Mouse (Mus musculus) forebrain, postnatal 0 days (tissue): ENCODE measurements around the gene Armc9. TPM values are rescaled to one million over a fixed set of nuclear protein-coding genes. Genes with fewer than 3 reads are reported as not detected.

Source experiments
- ATAC-seq: fragments of 200-750 bp; cut with Nextera tagmentation; 2 replicates; pipeline ENCODE4 v1.8.0; 2017; ENCODE audit warnings: mild to moderate bottlenecking, moderate library complexity
- DNase-seq: peaks from one replicate; pipeline ENCODE4 v3.0.0-alpha.2; 2015
- H3K27ac ChIP-seq: fragments of 300-500 bp; sonication (generic); 2 replicates; pipeline ENCODE4 v1.5.1; 2014; ENCODE audit warnings: low read depth, mild to moderate bottlenecking, antibody characterized with exemption, low read length, moderate library complexity, mixed read lengths
- H3K27me3 ChIP-seq: fragments of 300-500 bp; sonication (generic); 2 replicates; pipeline ENCODE4 v1.6.1; 2014; ENCODE audit warnings: mild to moderate bottlenecking, low read length, mixed read lengths; ENCODE audit not compliant: insufficient read depth
- H3K36me3 ChIP-seq: fragments of 300-500 bp; sonication (generic); 2 replicates; pipeline ENCODE4 v1.6.1; 2014; ENCODE audit warnings: mild to moderate bottlenecking, moderate library complexity; ENCODE audit not compliant: insufficient read depth
- H3K4me1 ChIP-seq: fragments of 300-500 bp; sonication (generic); 2 replicates; pipeline ENCODE4 v1.6.1; 2014; ENCODE audit warnings: antibody characterized with exemption; ENCODE audit not compliant: insufficient read depth
- H3K4me2 ChIP-seq: fragments of 300-500 bp; sonication (generic); 2 replicates; pipeline ENCODE4 v1.6.1; 2014; ENCODE audit warnings: low read depth, mild to moderate bottlenecking, moderate library complexity
- H3K4me3 ChIP-seq: fragments of 300-500 bp; sonication (generic); 2 replicates; pipeline ENCODE4 v1.5.1; 2014; ENCODE audit warnings: low read depth, low read length, mixed read lengths
- H3K9ac ChIP-seq: fragments of 300-500 bp; sonication (generic); 2 replicates; pipeline ENCODE4 v1.6.1; 2014; ENCODE audit warnings: mild to moderate bottlenecking
- H3K9me3 ChIP-seq: fragments of 300-500 bp; sonication (generic); 2 replicates; pipeline ENCODE4 v1.6.1; 2016; ENCODE audit warnings: low read length
- CTCF ChIP-seq: sonication (generic); IDR thresholded peaks from 2 replicates; pipeline ENCODE4 v1.5.1; 2016; ENCODE audit warnings: antibody characterized with exemption, control low read depth, low read depth
- WGBS: fragments of 180-500 bp; shearing (Covaris S2); extraction: QIAGEN DNeasy Blood & Tissue Kit; methylation state at CpG from one replicate; pipeline ENCODE4 v1.1.7; 2014; 5-methylcytosine and 5-hydroxymethylcytosine counted together
- polyA plus RNA-seq: library from polyadenylated mRNA; unstranded; fragments of >200 nt; fragmentation: Nextera tagmentation; extraction: Ambion mirVana; gene quantifications from 2 replicates; pipeline ENCODE4 v1.2.1, GENCODE M21; 2015
- total RNA-seq: library from RNA; depleted of rRNA; stranded (reverse); fragments of >200 nt; gene quantifications from 2 replicates; pipeline ENCODE4 v1.2.3, GENCODE M21; 2014

Armc9 gene
- total and polyA plus RNA-seq, 2 experiments from 2014 or later: 29.1 to 35.2 TPM

- no peaks in the 10 kb centered on the region for H3K4me1 ChIP-seq
- DNase-seq: no peak
- no peak overlapping the region for H3K27ac ChIP-seq
- H3K9me3 ChIP-seq: no peaks in the 10 kb centered on the region
- H3K4me2 ChIP-seq: no peak overlapping the region
- peaks cover 58% of the 10 kb centered on the region for H3K36me3 ChIP-seq
- H3K9ac ChIP-seq: no peak overlapping the region
- no peaks in the 10 kb centered on the region for H3K27me3 ChIP-seq
- no peak for TF ChIP-seq CTCF
- no peak for ATAC-seq
- 95% methylated on average over 1 of the region's 1 CpGs for WGBS
- no peak overlapping the region for H3K4me3 ChIP-seq
Measured at GRCm38 (mm10) chr1:86215297-86215696, 60.7 kb downstream of the Armc9 start.

GRCm38 (mm10) chr1:86216412-86216811 is 61.8 kb downstream of the Armc9 start:
- ATAC-seq (no peak), DNase-seq (no peak)
- no peaks in the 10 kb centered on the region for H3K9me3 ChIP-seq
- no peaks in the 10 kb centered on the region for H3K4me1 ChIP-seq
- peaks cover 48% of the 10 kb centered on the region for H3K36me3 ChIP-seq
- 93% methylated on average over 5 of the region's 5 CpGs for WGBS
- H3K4me2 ChIP-seq: no peak overlapping the region
- no peak overlapping the region for H3K27ac ChIP-seq
- no peak for TF ChIP-seq CTCF
- H3K4me3 ChIP-seq: no peak overlapping the region
- H3K27me3 ChIP-seq: no peaks in the 10 kb centered on the region
- no peak overlapping the region for H3K9ac ChIP-seq

GRCm38 (mm10) chr1:86217976-86218375 is 63.4 kb downstream of the Armc9 start:
- Histone ChIP-seq H3K4me1 (no peaks in the 10 kb centered on the region), H3K27me3 (no peaks in the 10 kb centered on the region), H3K4me3 (no peak overlapping the region), H3K4me2 (no peak overlapping the region), H3K9ac (no peak overlapping the region), H3K9me3 (no peaks in the 10 kb centered on the region), H3K27ac (no peak overlapping the region), H3K36me3 (peaks cover 37% of the 10 kb centered on the region)
- ATAC-seq: no peak
- TF ChIP-seq CTCF: no peak
- DNase-seq: no peak
- WGBS: 77% methylated on average over 6 of the region's 6 CpGs

- no peak overlapping the region for H3K27ac ChIP-seq
- H3K27me3 ChIP-seq: no peaks in the 10 kb centered on the region
- no peak for TF ChIP-seq CTCF
- H3K4me2 ChIP-seq: no peak overlapping the region
- no peak overlapping the region for H3K9ac ChIP-seq
- WGBS: 53% methylated on average over 6 of the region's 6 CpGs
- no peaks in the 10 kb centered on the region for H3K36me3 ChIP-seq
- H3K4me1 ChIP-seq: no peaks in the 10 kb centered on the region
- H3K9me3 ChIP-seq: no peaks in the 10 kb centered on the region
- H3K4me3 ChIP-seq: no peak overlapping the region
- ATAC-seq (peak; percentile 57), DNase-seq (peak; percentile 22)
Measured at GRCm38 (mm10) chr1:86225195-86225594, 70.6 kb downstream of the Armc9 start.

- H3K9me3 ChIP-seq: no peaks in the 10 kb centered on the region
- no peaks in the 10 kb centered on the region for H3K27me3 ChIP-seq
- no peak overlapping the region for H3K4me2 ChIP-seq
- no peaks in the 10 kb centered on the region for H3K36me3 ChIP-seq
- no peaks in the 10 kb centered on the region for H3K4me1 ChIP-seq
- DNase-seq: no peak
- WGBS: 91% methylated on average over 8 of the region's 8 CpGs
- ATAC-seq: no peak
- H3K9ac ChIP-seq: no peak overlapping the region
- no peak for TF ChIP-seq CTCF
- no peak overlapping the region for H3K4me3 ChIP-seq
- no peak overlapping the region for H3K27ac ChIP-seq
Measured at GRCm38 (mm10) chr1:86228653-86229052, 74.1 kb downstream of the Armc9 start.

- Histone ChIP-seq H3K9ac (no peak overlapping the region), H3K27ac (no peak overlapping the region), H3K4me1 (no peaks in the 10 kb centered on the region), H3K27me3 (no peaks in the 10 kb centered on the region), H3K9me3 (no peaks in the 10 kb centered on the region), H3K4me3 (no peak overlapping the region), H3K36me3 (no peaks in the 10 kb centered on the region), H3K4me2 (no peak overlapping the region)
- DNase-seq: peak; percentile 26
- no peak for TF ChIP-seq CTCF
- peak; percentile 59; the same call in 1 of the 2 replicates for ATAC-seq
- 91% methylated on average over 9 of the region's 9 CpGs for WGBS
Measured at GRCm38 (mm10) chr1:86229184-86229829, 74.7 kb downstream of the Armc9 start.

GRCm38 (mm10) chr1:86232631-86233030 is 78.1 kb downstream of the Armc9 start:
- Histone ChIP-seq H3K9me3 (no peaks in the 10 kb centered on the region), H3K4me2 (no peak overlapping the region), H3K4me3 (no peak overlapping the region), H3K27ac (no peak overlapping the region), H3K27me3 (no peaks in the 10 kb centered on the region), H3K36me3 (no peaks in the 10 kb centered on the region), H3K9ac (no peak overlapping the region), H3K4me1 (no peaks in the 10 kb centered on the region)
- no peak for ATAC-seq
- WGBS: 90% methylated on average over 5 of the region's 5 CpGs
- no peak for DNase-seq
- no peak for TF ChIP-seq CTCF
